Mouse (Mus musculus): Measurements from ENCODE around the gene Ncapg.

Gene Ncapg

GRCm38 (mm10) chr5:45706811-45707210, 37.1 kb downstream of the Ncapg start:
- no peak for DNase-seq

GRCm38 (mm10) chr5:45709653-45710052, 39.9 kb downstream of the Ncapg start:
- no peak for DNase-seq

GRCm38 (mm10) chr5:45718848-45719488, 49.2 kb downstream of the Ncapg start:
- DNase-seq, result no peak

GRCm38 (mm10) chr5:45733751-45734150, 64.0 kb downstream of the Ncapg start:
- DNase-seq, result no peak

- DNase-seq, result no peak
Observed at GRCm38 (mm10) chr5:45737911-45738310, 68.2 kb downstream of the Ncapg start.

Data from cerebellum, adult 8-10 months (tissue).